Mouse (Mus musculus) forelimb bud, embryonic 11.5 days (tissue): Measurements from ENCODE around the gene Olfr1089.

ENCODE experiments used
- DNase-seq: peaks from one replicate; pipeline ENCODE4 v3.0.0-alpha.2; 2012; ENCODE audit warnings: low read depth, low spot score

Gene Olfr1089

GRCm38 (mm10) chr2:86733601-86734000, at the start of gene Olfr1089:
Olfr1089 (minus strand) TSS chr2:86733701.
- no peak for DNase-seq

DNA sequence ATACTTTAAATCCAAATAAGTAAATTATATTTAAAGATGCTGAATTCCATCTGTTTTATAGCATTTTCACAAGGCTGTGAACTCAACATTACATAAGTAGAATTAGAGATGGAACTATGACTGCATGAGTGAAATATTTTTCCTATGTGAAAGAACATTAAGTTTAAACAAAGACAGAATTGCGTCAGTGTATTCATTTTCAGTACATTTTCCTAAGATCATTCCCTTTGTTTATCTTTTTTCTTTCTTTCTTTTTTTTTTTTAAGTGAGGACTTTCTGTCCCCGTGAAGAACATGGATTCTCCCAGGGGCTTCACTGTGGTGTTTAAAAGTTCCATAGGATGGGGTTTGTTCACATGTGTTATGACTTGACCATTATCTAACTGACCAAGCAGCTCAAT, 48.7 kb upstream of the Olfr1089 start, which contains the start of gene Olfr1093:
Olfr1093 (plus strand) TSS at position 301 of the 400 bp plus-strand sequence.
- DNase-seq = no peak

DNA sequence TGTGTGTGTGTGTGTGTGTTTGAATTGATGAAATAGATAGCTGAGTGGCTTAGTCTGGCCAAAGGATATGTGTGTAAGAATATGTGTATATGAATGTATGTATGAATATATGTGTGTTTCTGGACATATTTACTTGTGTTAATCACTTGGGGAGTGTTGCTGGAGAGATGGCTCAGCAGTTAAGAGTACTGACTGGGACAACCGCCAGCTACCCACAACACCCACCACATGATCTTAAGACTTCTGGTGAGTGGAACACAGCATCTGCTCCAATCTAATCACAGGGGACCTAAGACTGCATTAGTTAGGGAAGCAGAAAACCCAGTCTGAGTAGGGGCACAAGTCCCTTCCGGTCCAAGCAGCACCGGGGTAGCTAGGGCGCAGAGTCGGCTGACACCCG, 27.5 kb upstream of the Olfr1089 start:
- DNase-seq = no peak

GRCm38 (mm10) chr2:86758893-86759292, 25.4 kb upstream of the Olfr1089 start, which contains the start of gene Olfr1090:
Olfr1090 (minus strand) TSS chr2:86758993.
- DNase-seq = no peak

GRCm38 (mm10) chr2:86698295-86698694, 35.2 kb downstream of the Olfr1089 start, which contains the start of gene Olfr1087:
Olfr1087 (minus strand) TSS chr2:86698395.
- no peak for DNase-seq
